Mouse (Mus musculus) neural tube, embryonic 11.5 days (tissue): Measurements from ENCODE around the gene Tmppe. TPM values are rescaled to one million over a fixed set of nuclear protein-coding genes. Genes with fewer than 3 reads are reported as not detected.

ENCODE experiments used
- ATAC-seq: fragments of 200-750 bp; cut with Nextera tagmentation; 2 replicates; pipeline ENCODE4 v1.8.0; 2017; ENCODE audit warnings: moderate number of reproducible peaks, mild to moderate bottlenecking, moderate TSS enrichment, moderate library complexity; ENCODE audit not compliant: insufficient read depth, low FRiP score, low TSS enrichment
- DNase-seq: peaks from one replicate; pipeline ENCODE4 v3.0.0-alpha.2; 2015; ENCODE audit warnings: low spot score
- H3K27ac ChIP-seq: fragments of 300-500 bp; sonication (generic); 2 replicates; pipeline ENCODE4 v1.5.1; 2014; ENCODE audit warnings: low read depth, mild to moderate bottlenecking, low read length
- H3K27me3 ChIP-seq: fragments of 300-500 bp; sonication (generic); 2 replicates; pipeline ENCODE4 v1.6.1; 2014; ENCODE audit warnings: mild to moderate bottlenecking, low read length, mixed read lengths; ENCODE audit not compliant: control insufficient read depth, insufficient read depth
- H3K36me3 ChIP-seq: fragments of 300-500 bp; sonication (generic); 2 replicates; pipeline ENCODE4 v1.6.1; 2014; ENCODE audit warnings: mild to moderate bottlenecking, low read length, moderate library complexity, mixed read lengths; ENCODE audit not compliant: control insufficient read depth, insufficient read depth
- H3K4me1 ChIP-seq: fragments of 300-500 bp; sonication (generic); 2 replicates; pipeline ENCODE4 v1.6.1; 2014; ENCODE audit warnings: low read length, mixed read lengths; ENCODE audit not compliant: control insufficient read depth, insufficient read depth
- H3K4me2 ChIP-seq: fragments of 300-500 bp; sonication (generic); 2 replicates; pipeline ENCODE4 v1.6.1; 2014; ENCODE audit warnings: low read depth, mild to moderate bottlenecking, moderate library complexity
- H3K4me3 ChIP-seq: fragments of 300-500 bp; sonication (generic); 2 replicates; pipeline ENCODE4 v1.5.1; 2014; ENCODE audit warnings: low read depth, low read length
- H3K9ac ChIP-seq: fragments of 300-500 bp; sonication (generic); 2 replicates; pipeline ENCODE4 v1.6.1; 2014; ENCODE audit warnings: mild to moderate bottlenecking, low read length
- H3K9me3 ChIP-seq: fragments of 300-500 bp; sonication (generic); 2 replicates; pipeline ENCODE4 v1.6.1; 2016; ENCODE audit warnings: low read length; ENCODE audit not compliant: control insufficient read depth
- WGBS: fragments of 180-500 bp; shearing (Covaris S2); extraction: QIAGEN DNeasy Blood & Tissue Kit; methylation state at CpG from one replicate; pipeline ENCODE4 v1.1.7; 2014; 5-methylcytosine and 5-hydroxymethylcytosine counted together
- polyA plus RNA-seq: library from polyadenylated mRNA; unstranded; fragments of >200 nt; fragmentation: Nextera tagmentation; extraction: Ambion mirVana; gene quantifications from 2 replicates; pipeline ENCODE4 v1.2.1, GENCODE M21; 2014

Gene Tmppe
- polyA plus RNA-seq, 1 experiment from 2014 or later = 4.7 TPM

- no peaks in the 10 kb centered on the region for H3K9me3 ChIP-seq
- H3K36me3 ChIP-seq = no peaks in the 10 kb centered on the region; the same call in 1 of the 2 replicates
- H3K27me3 ChIP-seq = no peaks in the 10 kb centered on the region
- no peak overlapping the region for H3K9ac ChIP-seq
- H3K4me1 ChIP-seq = no peaks in the 10 kb centered on the region
- no peak overlapping the region for H3K4me2 ChIP-seq
- no peak for ATAC-seq
- no peak overlapping the region for H3K4me3 ChIP-seq
- 89% methylated on average over 8 of the region's 8 CpGs for WGBS
- DNase-seq = no peak
- no peak overlapping the region for H3K27ac ChIP-seq
These were observed 42.4 kb downstream of the Tmppe start for GRCm38 (mm10) chr9:114443351-114443750.

GRCm38 (mm10) chr9:114446887-114447286, 46.0 kb downstream of the Tmppe start:
- Histone ChIP-seq H3K9ac (no peak overlapping the region), H3K4me3 (no peak overlapping the region), H3K9me3 (no peaks in the 10 kb centered on the region), H3K27ac (no peak overlapping the region), H3K4me1 (no peaks in the 10 kb centered on the region), H3K36me3 (no peaks in the 10 kb centered on the region; the same call in 1 of the 2 replicates), H3K27me3 (no peaks in the 10 kb centered on the region), H3K4me2 (no peak overlapping the region)
- WGBS = 92% methylated on average over 8 of the region's 8 CpGs
- ATAC-seq = no peak
- no peak for DNase-seq

GRCm38 (mm10) chr9:114448700-114449099, 47.8 kb downstream of the Tmppe start:
- no peak overlapping the region for H3K4me3 ChIP-seq
- H3K36me3 ChIP-seq = no peaks in the 10 kb centered on the region
- H3K27ac ChIP-seq = no peak overlapping the region
- H3K9ac ChIP-seq = no peak overlapping the region
- H3K9me3 ChIP-seq = no peaks in the 10 kb centered on the region
- no peak for DNase-seq
- WGBS = 71% methylated on average over 5 of the region's 5 CpGs
- no peak for ATAC-seq
- no peaks in the 10 kb centered on the region for H3K27me3 ChIP-seq
- no peak overlapping the region for H3K4me2 ChIP-seq
- H3K4me1 ChIP-seq = no peaks in the 10 kb centered on the region

- 90% methylated on average over 13 of the region's 13 CpGs for WGBS
- Histone ChIP-seq H3K4me2 (no peak overlapping the region), H3K4me3 (no peak overlapping the region), H3K27ac (no peak overlapping the region), H3K27me3 (no peaks in the 10 kb centered on the region), H3K4me1 (no peaks in the 10 kb centered on the region), H3K9me3 (no peaks in the 10 kb centered on the region), H3K9ac (no peak overlapping the region), H3K36me3 (no peaks in the 10 kb centered on the region)
- no peak for DNase-seq
- no peak for ATAC-seq
These were observed 48.3 kb downstream of the Tmppe start for GRCm38 (mm10) chr9:114449120-114449754.

- ATAC-seq = no peak
- 87% methylated on average over 7 of the region's 7 CpGs for WGBS
These were observed 50.7 kb downstream of the Tmppe start for GRCm38 (mm10) chr9:114451615-114452014.

GRCm38 (mm10) chr9:114452418-114452817, 51.5 kb downstream of the Tmppe start:
- no peaks in the 10 kb centered on the region for H3K4me1 ChIP-seq
- H3K9me3 ChIP-seq = no peaks in the 10 kb centered on the region
- DNase-seq (no peak), ATAC-seq (no peak)
- no peak overlapping the region for H3K4me2 ChIP-seq
- H3K27me3 ChIP-seq = no peaks in the 10 kb centered on the region
- H3K27ac ChIP-seq = no peak overlapping the region
- WGBS = 91% methylated on average over 6 of the region's 6 CpGs
- H3K36me3 ChIP-seq = no peaks in the 10 kb centered on the region
- no peak overlapping the region for H3K4me3 ChIP-seq
- no peak overlapping the region for H3K9ac ChIP-seq

More at GRCm38 (mm10) chr9:114451615-114452014, 50.7 kb downstream of the Tmppe start:
- Histone ChIP-seq H3K27me3 (no peaks in the 10 kb centered on the region), H3K9me3 (no peaks in the 10 kb centered on the region), H3K9ac (no peak overlapping the region), H3K36me3 (no peaks in the 10 kb centered on the region), H3K27ac (no peak overlapping the region), H3K4me2 (no peak overlapping the region), H3K4me1 (no peaks in the 10 kb centered on the region), H3K4me3 (no peak overlapping the region)
- no peak for DNase-seq

GRCm38 (mm10) chr9:114455420-114455819, 54.5 kb downstream of the Tmppe start:
- WGBS = 87% methylated on average over 2 of the region's 2 CpGs
- no peaks in the 10 kb centered on the region for H3K36me3 ChIP-seq
- no peaks in the 10 kb centered on the region for H3K4me1 ChIP-seq
- DNase-seq (no peak), ATAC-seq (no peak)
- no peak overlapping the region for H3K27ac ChIP-seq
- no peak overlapping the region for H3K9ac ChIP-seq
- H3K9me3 ChIP-seq = no peaks in the 10 kb centered on the region
- H3K4me2 ChIP-seq = no peak overlapping the region
- H3K27me3 ChIP-seq = no peaks in the 10 kb centered on the region
- H3K4me3 ChIP-seq = no peak overlapping the region

Other genes with a start within 250 kb of the Tmppe start
- gene Bcl2a1c, start 71.0 kb upstream of the Tmppe start, polyA plus RNA-seq = not detected in 2 replicates
- 42.1 and 48.3 TPM in 2 replicates for gene Crtap, start 10.4 kb upstream of the Tmppe start, polyA plus RNA-seq
- 24.5 and 26.1 TPM in 2 replicates for gene Glb1, start within 50 bp of the Tmppe start, polyA plus RNA-seq
- gene Ccr4, start 103.8 kb downstream of the Tmppe start, polyA plus RNA-seq = 0.08 TPM in 1 of 2 replicates, not detected in the other
- not detected in 2 replicates for gene C130032M10Rik, start 114.6 kb downstream of the Tmppe start, polyA plus RNA-seq
- 2.1 and 2.2 TPM in 2 replicates for gene Trim71, start 163.3 kb downstream of the Tmppe start, polyA plus RNA-seq
- 68.0 and 68.5 TPM in 2 replicates for gene Cnot10, start 239.1 kb downstream of the Tmppe start, polyA plus RNA-seq